Mouse (Mus musculus): Measurements from ENCODE around the gene Gm45808. TPM values are rescaled to one million over a fixed set of nuclear protein-coding genes. Genes with fewer than 3 reads are reported as not detected.
A peak's percentile ranks its signal among the peaks of the same experiment; 100 is the strongest.

The Gm45808 gene
- polyA plus RNA-seq, 1 experiment, result not detected

GRCm38 (mm10) chr7:45434203-45435015 lies 52.2 kb downstream of the Gm45808 start, which contains the start of gene Gys1:
Gene Gys1 (plus strand): TSS chr7:45434844.
- Histone ChIP-seq H3K79me2 (ENCODE audit: control insufficient read depth, insufficient read depth) (peaks cover 75% of the 10 kb centered on the region), H3K4me3 (ENCODE audit: insufficient read depth, poor library complexity, severe bottlenecking) (peak within 1 kb of the TSS; percentile 89), H3K79me3 (ENCODE audit: low read depth) (peaks cover 36% of the 10 kb centered on the region), H3ac (ENCODE audit: control insufficient read depth, insufficient read length, low read depth) (peak within 1 kb of the TSS; percentile 91), H3K27me3 (ENCODE audit: control insufficient read depth, insufficient read depth, insufficient read length) (no peaks in the 10 kb centered on the region), H3K36me3 (ENCODE audit: control insufficient read depth, insufficient read depth) (peaks cover 13% of the 10 kb centered on the region)
- TF ChIP-seq MAX (IDR thresholded peaks at IDR 0.05) (no peak), CEBPB (IDR thresholded peaks at IDR 0.05; ENCODE audit: low read depth) (peak; percentile 87), CTCF (IDR thresholded peaks at IDR 0.05; ENCODE audit: control insufficient read depth, insufficient read depth, insufficient read length) (peak; percentile 98)

DNA sequence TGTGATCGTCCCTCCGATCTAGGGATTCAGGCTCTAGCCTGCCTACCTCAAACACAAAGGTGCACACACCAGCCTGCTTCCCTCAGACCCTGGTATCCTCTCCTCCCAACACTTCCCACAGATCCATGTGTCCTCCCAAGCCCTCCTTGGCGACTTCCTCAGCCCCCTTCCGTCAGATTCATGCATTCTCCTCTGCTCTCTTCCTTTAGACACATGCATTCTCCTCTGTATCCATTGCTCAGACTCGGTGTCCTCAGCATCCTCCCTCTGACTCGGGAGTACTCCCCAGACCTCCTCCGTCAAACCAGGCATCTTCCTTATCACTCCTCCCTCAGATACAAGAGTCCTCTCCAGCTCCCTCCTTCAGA lies 52.8 kb downstream of the Gm45808 start:
- H3K79me3 ChIP-seq (ENCODE audit: low read depth), result peaks cover 39% of the 10 kb centered on the region
- no peak for TF ChIP-seq CTCF (IDR thresholded peaks at IDR 0.05; ENCODE audit: control insufficient read depth, insufficient read depth, insufficient read length)
- TF ChIP-seq FOSL1 (IDR thresholded peaks at IDR 0.05; ENCODE audit: insufficient read depth, low read length, poor library complexity, severe bottlenecking), result no peak
- TF ChIP-seq USF1 (IDR thresholded peaks at IDR 0.05; ENCODE audit: low read depth), result no peak
- no peak for TF ChIP-seq MYOG (IDR thresholded peaks at IDR 0.05; ENCODE audit: control insufficient read depth, extremely low read depth, insufficient read length)
- no peak for TF ChIP-seq MAX (IDR thresholded peaks at IDR 0.05)
- TF ChIP-seq MYOD1 (IDR thresholded peaks at IDR 0.05; ENCODE audit: control insufficient read depth, insufficient read length, low read depth), result no peak
- TF ChIP-seq CEBPB (IDR thresholded peaks at IDR 0.05; ENCODE audit: low read depth), result no peak
- H3ac ChIP-seq (ENCODE audit: control insufficient read depth, insufficient read length, low read depth), result peak overlapping the region; percentile 91
- H3K36me3 ChIP-seq (ENCODE audit: control insufficient read depth, insufficient read depth), result peaks cover 18% of the 10 kb centered on the region
- H3K4me3 ChIP-seq (ENCODE audit: insufficient read depth, poor library complexity, severe bottlenecking), result peak overlapping the region; percentile 89
- H3K27me3 ChIP-seq (ENCODE audit: control insufficient read depth, insufficient read depth, insufficient read length), result no peaks in the 10 kb centered on the region
- H3K79me2 ChIP-seq (ENCODE audit: control insufficient read depth, insufficient read depth), result peaks cover 81% of the 10 kb centered on the region

GRCm38 (mm10) chr7:45426556-45426955 lies 60.1 kb downstream of the Gm45808 start:
- Histone ChIP-seq H3ac (ENCODE audit: control insufficient read depth, insufficient read length, low read depth) (no peak overlapping the region), H3K27me3 (ENCODE audit: control insufficient read depth, insufficient read depth, insufficient read length) (no peaks in the 10 kb centered on the region), H3K36me3 (ENCODE audit: control insufficient read depth, insufficient read depth) (peaks cover 45% of the 10 kb centered on the region), H3K79me3 (ENCODE audit: low read depth) (peaks cover 22% of the 10 kb centered on the region), H3K79me2 (ENCODE audit: control insufficient read depth, insufficient read depth) (peaks cover 47% of the 10 kb centered on the region), H3K4me3 (ENCODE audit: insufficient read depth, poor library complexity, severe bottlenecking) (no peak overlapping the region)
- TF ChIP-seq CTCF (IDR thresholded peaks at IDR 0.05; ENCODE audit: control insufficient read depth, insufficient read depth, insufficient read length) (no peak), MAX (IDR thresholded peaks at IDR 0.05) (no peak), FOSL1 (IDR thresholded peaks at IDR 0.05; ENCODE audit: insufficient read depth, low read length, poor library complexity, severe bottlenecking) (no peak), USF1 (IDR thresholded peaks at IDR 0.05; ENCODE audit: low read depth) (no peak), MYOG (IDR thresholded peaks at IDR 0.05; ENCODE audit: control insufficient read depth, extremely low read depth, insufficient read length) (no peak), CEBPB (IDR thresholded peaks at IDR 0.05; ENCODE audit: low read depth) (no peak), MYOD1 (IDR thresholded peaks at IDR 0.05; ENCODE audit: control insufficient read depth, insufficient read length, low read depth) (no peak)

GRCm38 (mm10) chr7:45421194-45421593 lies 65.4 kb downstream of the Gm45808 start:
- TF ChIP-seq FOSL1 (IDR thresholded peaks at IDR 0.05; ENCODE audit: insufficient read depth, low read length, poor library complexity, severe bottlenecking) (no peak), CTCF (IDR thresholded peaks at IDR 0.05; ENCODE audit: control insufficient read depth, insufficient read depth, insufficient read length) (no peak), MYOD1 (IDR thresholded peaks at IDR 0.05; ENCODE audit: control insufficient read depth, insufficient read length, low read depth) (no peak), CEBPB (IDR thresholded peaks at IDR 0.05; ENCODE audit: low read depth) (no peak), MAX (IDR thresholded peaks at IDR 0.05) (no peak), USF1 (IDR thresholded peaks at IDR 0.05; ENCODE audit: low read depth) (no peak), MYOG (IDR thresholded peaks at IDR 0.05; ENCODE audit: control insufficient read depth, extremely low read depth, insufficient read length) (no peak)
- peaks cover 3% of the 10 kb centered on the region for H3K27me3 ChIP-seq (ENCODE audit: control insufficient read depth, insufficient read depth, insufficient read length)
- H3K79me2 ChIP-seq (ENCODE audit: control insufficient read depth, insufficient read depth), result no peaks in the 10 kb centered on the region
- no peak overlapping the region for H3ac ChIP-seq (ENCODE audit: control insufficient read depth, insufficient read length, low read depth)
- no peak overlapping the region for H3K4me3 ChIP-seq (ENCODE audit: insufficient read depth, poor library complexity, severe bottlenecking)
- no peaks in the 10 kb centered on the region for H3K79me3 ChIP-seq (ENCODE audit: low read depth)
- peaks cover 27% of the 10 kb centered on the region for H3K36me3 ChIP-seq (ENCODE audit: control insufficient read depth, insufficient read depth)

DNA sequence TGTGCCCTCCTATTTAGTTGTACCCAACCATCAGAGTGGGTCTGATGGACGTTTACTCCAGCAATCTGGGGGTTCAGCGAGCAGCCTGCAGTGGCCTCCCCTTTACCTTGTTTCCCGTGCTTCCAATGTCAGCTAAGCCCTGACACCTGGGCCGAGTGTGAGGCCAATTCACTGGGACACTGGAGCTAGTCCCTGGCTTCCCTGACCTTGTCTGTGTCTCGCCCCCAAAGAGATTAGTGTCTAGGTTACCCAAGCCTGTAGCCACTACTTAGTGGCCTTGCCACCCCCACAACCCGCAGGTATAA lies 66.0 kb downstream of the Gm45808 start, which contains the start of gene Lhb:
Lhb (plus strand) TSS at position 206 of the 305 bp plus-strand sequence.
- H3K79me2 ChIP-seq (ENCODE audit: control insufficient read depth, insufficient read depth), result no peaks in the 10 kb centered on the region
- peaks cover 24% of the 10 kb centered on the region for H3K36me3 ChIP-seq (ENCODE audit: control insufficient read depth, insufficient read depth)
- no peak within 1 kb of the TSS for H3ac ChIP-seq (ENCODE audit: control insufficient read depth, insufficient read length, low read depth)
- no peak within 1 kb of the TSS for H3K4me3 ChIP-seq (ENCODE audit: insufficient read depth, poor library complexity, severe bottlenecking)
- no peaks in the 10 kb centered on the region for H3K79me3 ChIP-seq (ENCODE audit: low read depth)
- peaks cover 6% of the 10 kb centered on the region for H3K27me3 ChIP-seq (ENCODE audit: control insufficient read depth, insufficient read depth, insufficient read length)
- TF ChIP-seq USF1 (IDR thresholded peaks at IDR 0.05; ENCODE audit: low read depth) (no peak), MYOD1 (IDR thresholded peaks at IDR 0.05; ENCODE audit: control insufficient read depth, insufficient read length, low read depth) (no peak), CEBPB (IDR thresholded peaks at IDR 0.05; ENCODE audit: low read depth) (no peak), MYOG (IDR thresholded peaks at IDR 0.05; ENCODE audit: control insufficient read depth, extremely low read depth, insufficient read length) (no peak), FOSL1 (IDR thresholded peaks at IDR 0.05; ENCODE audit: insufficient read depth, low read length, poor library complexity, severe bottlenecking) (no peak), MAX (IDR thresholded peaks at IDR 0.05) (no peak), CTCF (IDR thresholded peaks at IDR 0.05; ENCODE audit: control insufficient read depth, insufficient read depth, insufficient read length) (no peak)
